Mouse (Mus musculus): ENCODE measurements around the gene Gm20388.

The Gm20388 gene

DNA sequence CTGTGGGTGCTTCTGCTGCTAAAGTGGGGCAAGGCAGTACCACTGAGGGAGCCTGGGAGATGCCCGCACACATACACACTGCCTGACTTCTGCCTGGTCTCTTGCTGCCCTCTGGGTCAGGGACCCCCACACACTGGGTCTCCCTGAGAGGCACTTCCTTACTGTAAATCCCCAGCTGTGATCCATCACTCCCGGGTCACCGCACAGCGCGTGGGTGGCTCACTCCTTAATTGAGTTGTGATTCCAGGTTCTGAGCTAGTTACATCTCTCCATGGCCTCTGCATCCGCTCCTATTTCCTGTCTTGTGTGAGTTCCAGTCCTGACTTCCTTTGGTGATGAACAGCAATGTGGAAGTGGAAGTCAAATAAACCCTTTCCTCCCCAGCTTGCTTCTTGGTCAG, 3420.1 kb downstream of the Gm20388 start:
- intact Hi-C loops (cut with DNase I), result no loop called here

DNA sequence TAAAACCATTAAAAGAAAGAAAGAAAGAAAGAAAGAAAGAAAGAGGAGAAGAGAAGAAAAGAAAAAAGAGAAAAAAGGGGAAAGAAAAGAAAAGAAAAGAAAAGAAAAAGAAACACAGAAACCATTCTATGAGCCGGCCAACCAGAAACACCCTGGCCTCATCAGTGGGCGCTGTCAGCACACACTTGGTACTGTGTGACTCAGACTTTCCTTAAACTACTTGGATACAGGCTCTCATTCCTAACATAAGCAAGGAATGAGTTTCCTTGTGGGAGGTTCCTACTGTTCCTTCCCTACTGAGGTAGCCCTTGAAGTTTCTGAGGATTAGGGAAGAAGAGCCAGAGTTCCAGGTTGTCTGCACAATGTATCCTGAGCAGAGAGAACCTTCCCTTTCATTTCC, 3420.7 kb downstream of the Gm20388 start:
- intact Hi-C loops (cut with DNase I), result no loop called here

GRCm38 (mm10) chr8:123331810-123332209, 3421.2 kb downstream of the Gm20388 start:
- intact Hi-C loops (cut with DNase I), result no loop called here

GRCm38 (mm10) chr8:123332262-123333090, 3421.8 kb downstream of the Gm20388 start, which contains the start of gene Spire2:
Gene Spire2, plus strand, starts transcription at chr8:123332713.
- intact Hi-C loops (cut with DNase I), result no loop called here

- intact Hi-C loops (cut with DNase I), result no loop called here
Measured at GRCm38 (mm10) chr8:123333091-123333587, 3422.5 kb downstream of the Gm20388 start.

DNA sequence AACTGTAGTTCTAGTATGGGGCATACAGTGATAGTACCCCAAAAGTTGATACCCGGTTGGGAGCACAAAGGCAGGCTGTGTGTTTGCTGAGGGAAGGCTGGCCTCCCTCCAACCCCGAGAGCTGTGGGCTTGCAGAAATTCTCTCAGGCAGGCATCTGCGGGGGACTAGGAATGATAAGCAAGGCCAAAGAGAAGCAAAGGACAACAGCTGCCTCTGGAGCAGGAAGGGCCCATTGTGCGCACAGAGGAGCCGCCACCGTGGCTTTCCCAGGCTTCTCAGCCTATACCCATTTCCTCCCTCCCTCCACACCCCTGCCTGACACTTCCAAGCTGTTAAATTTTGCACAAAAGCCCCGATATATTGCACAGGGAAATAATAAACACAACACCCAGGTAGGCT, 3423.2 kb downstream of the Gm20388 start:
- intact Hi-C loops (cut with DNase I), result no loop called here

DNA sequence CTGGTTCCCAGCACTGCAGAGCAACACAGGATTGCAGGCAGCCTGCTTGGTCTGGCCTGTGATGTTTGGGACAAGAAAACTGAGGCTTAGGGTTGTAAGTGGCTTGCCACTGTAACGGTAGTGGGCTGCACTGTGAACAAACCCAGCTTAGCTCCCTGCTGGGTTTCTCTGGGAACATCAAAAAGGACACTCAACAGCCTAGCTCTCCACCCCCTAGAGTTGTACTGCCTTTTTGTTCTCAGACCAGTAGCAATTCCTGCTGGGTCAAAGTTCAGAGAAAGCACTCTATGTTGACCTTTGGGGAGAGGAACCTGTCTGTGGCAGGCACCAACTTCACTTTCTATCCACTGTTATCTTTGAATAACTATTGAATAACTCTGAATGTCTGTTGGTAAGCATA, 3423.8 kb downstream of the Gm20388 start:
- intact Hi-C loops (cut with DNase I), result no loop called here

DNA sequence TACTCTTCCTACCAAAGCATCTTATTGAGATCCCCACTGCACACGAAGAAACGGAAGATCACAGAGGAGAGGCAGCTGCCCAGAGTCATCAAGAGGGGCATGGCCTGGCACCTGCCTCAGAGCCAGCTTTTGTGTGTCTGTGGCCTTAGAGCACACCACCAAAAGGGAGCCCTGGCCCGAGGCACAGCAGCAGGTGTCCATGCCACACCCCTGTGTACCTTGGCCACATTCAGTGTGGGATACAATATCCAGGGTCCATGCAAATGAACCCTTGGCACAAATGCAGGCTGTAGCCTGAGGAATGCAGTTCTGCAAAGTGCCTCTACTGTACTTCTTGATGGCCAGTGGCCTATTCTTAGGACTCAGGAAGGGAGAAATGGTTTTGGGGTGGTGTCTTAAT, 3426.8 kb downstream of the Gm20388 start:
- intact Hi-C loops (cut with DNase I), result no loop called here

DNA sequence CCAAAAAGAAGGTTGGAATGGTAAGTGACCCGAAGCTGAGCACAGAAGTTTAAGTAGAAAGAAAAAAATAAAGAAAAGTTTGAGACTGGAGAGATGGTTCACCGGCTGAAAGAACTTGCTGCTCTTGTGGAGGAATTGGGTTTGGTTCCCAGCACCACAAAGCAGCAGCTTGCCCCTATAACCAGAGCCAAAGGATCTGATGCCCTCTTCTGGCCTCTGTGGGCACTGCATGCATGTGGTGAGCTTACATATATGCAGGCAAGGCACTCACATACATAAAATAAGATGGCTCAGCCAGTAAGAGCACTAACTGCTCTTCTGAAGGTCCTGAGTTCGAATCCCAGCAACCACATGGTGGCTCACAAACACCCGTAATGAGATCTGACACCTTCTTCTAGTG, 3429.4 kb downstream of the Gm20388 start:
- intact Hi-C loops (cut with DNase I), result no loop called here

DNA sequence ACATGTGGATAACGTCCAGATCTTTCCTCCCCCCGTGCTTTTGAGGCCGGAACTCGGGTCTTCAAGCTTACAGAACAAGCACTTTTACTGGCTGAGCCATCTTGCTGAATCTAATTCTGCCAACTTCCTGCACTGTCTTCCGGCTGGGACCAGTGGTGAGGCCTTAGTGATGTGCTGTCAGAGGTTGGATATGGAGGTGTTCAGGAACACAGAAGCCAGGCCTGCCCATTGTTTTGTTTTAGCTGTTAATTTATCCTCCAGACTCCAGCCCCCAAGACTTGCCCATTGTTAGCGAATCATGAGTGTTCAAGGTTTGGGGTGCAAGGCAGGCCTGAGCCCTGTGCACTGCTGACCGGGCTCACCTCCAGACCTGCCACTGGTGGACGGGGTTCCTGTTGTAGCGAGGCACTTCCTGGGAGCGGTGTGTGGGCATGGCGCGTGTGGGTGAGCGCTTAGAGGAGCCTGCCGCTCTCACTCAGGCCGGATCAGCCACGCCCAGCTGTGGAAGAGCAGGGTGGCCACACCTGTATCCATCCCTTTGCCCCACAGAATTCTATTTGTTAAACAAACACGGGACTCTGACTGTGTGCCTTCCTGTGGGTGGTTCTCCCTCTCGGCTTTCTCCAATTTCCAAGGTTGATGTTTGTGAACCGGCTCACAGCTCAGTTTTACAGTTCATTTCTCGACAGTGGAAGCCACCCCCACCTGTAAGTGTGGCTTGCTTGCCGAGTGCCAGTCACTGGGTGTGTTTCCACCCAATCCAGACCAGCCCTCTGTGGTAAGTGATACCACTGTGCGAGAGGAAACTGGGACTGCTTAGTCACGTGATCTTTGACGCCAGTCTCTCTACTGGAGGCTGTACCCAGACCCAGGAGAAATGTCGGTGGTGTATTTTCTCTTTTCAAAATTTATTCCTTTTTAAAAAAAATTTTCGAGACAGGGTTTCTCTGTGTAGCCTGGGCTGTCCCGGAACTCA, 3430.7 kb downstream of the Gm20388 start:
- intact Hi-C loops (cut with DNase I), result no loop called here

GRCm38 (mm10) chr8:123342253-123342652, 3431.6 kb downstream of the Gm20388 start:
- intact Hi-C loops (cut with DNase I), result no loop called here

DNA sequence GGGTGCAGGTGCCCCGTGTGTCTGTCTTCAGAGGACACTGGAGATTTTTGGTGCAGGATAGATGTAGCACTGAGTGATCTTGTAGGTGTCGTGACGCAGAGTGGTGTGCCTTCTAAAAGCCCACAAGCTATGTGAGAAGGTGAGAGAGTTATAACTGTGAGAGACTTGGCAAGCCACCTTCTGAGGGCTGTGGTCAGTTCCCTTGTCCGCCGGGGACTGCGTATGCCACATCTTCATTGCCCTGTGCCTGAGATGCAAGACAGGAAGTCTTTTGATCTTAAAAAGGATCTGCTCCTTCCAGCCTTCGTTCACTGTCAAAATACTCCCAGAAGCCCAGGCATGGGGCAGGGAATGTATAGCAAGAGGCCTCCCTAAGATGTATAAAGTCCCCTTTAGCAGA, 3432.3 kb downstream of the Gm20388 start:
- intact Hi-C loops (cut with DNase I), result no loop called here

GRCm38 (mm10) chr8:123343422-123343821, 3432.8 kb downstream of the Gm20388 start:
- intact Hi-C loops (cut with DNase I), result no loop called here

- intact Hi-C loops (cut with DNase I), result no loop called here
Measured at GRCm38 (mm10) chr8:123345135-123345534, 3434.5 kb downstream of the Gm20388 start.

GRCm38 (mm10) chr8:123345856-123346255, 3435.2 kb downstream of the Gm20388 start:
- intact Hi-C loops (cut with DNase I), result no loop called here

- intact Hi-C loops (cut with DNase I), result no loop called here
Measured at GRCm38 (mm10) chr8:123347293-123347692, 3436.7 kb downstream of the Gm20388 start.

- intact Hi-C loops (cut with DNase I), result no loop called here
Measured at GRCm38 (mm10) chr8:123348237-123348843, 3437.7 kb downstream of the Gm20388 start.

DNA sequence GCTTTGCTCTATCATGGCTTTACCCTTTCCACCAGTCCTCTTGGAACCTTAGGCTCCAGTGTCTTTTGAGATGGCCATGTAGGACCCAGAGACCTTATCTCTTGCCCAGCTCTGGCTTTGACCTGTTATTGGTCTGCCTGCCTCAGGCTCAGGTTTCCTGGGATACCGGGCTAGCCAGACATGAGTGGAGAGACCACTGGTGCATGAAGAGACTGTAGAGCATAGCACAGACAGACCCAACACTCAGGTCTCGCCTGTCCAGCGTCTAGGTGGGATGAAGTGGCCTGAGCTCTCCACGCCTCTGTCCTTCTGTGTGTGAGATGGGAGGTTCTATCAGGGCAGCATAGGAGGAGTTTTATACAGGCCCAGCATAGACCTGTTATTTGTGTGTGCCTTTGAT, 3438.4 kb downstream of the Gm20388 start:
- intact Hi-C loops (cut with DNase I), result no loop called here

GRCm38 (mm10) chr8:123352118-123352517, 3441.5 kb downstream of the Gm20388 start:
- intact Hi-C loops (cut with DNase I), result no loop called here

DNA sequence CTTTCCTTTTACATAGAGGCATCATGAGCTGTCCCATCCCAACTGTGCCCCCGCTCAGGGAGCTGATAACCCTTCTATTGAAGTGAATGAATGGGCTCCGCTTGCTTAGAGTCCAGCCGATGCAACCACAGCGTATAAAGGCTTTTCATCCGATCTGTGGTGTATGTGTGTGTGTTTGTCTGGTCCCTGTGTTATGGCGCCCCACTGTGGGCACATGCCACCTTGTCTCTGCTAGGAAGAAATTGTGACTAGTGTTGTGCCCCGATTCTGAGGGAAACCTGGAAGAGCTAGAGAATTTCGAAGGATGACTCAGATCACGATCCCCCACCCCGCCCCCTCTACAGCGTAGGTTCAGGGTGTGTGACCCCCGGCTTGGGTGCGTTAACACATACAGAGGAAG, 3442.1 kb downstream of the Gm20388 start:
- intact Hi-C loops (cut with DNase I), result no loop called here

DNA sequence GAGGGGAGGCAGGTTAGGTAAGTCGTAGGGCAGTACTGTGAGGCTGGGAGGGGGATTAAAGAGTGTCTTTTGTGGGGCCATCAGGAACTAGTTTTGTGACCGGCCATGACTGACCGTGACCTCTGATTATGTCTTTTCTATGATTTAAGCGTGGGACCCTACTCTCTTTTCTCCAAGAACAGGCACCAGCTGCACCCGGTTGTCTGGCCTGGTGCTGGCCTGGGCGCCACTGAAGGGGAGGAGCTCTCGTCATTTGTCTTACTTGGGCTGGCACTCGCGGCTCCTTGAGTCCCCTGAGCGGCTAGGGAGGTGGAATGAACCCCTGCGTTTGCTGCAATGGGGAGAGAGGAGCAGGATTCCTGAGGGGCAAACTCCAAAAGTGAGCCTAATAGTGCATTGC, 3442.6 kb downstream of the Gm20388 start:
- intact Hi-C loops (cut with DNase I), result no loop called here

Data from adrenal gland (tissue).